Mouse (Mus musculus) thymus, adult 2 months (tissue): ENCODE data around the gene Dscam. TPM values are rescaled to one million over a fixed set of nuclear protein-coding genes. Genes with fewer than 3 reads are reported as not detected.

Source experiments
- DNase-seq: peaks from one replicate; pipeline ENCODE4 v3.0.0; 2021
- H3K27ac ChIP-seq: fragments of 200-500 bp; 2 replicates; pipeline ENCODE4 v1.5.1; 2012; ENCODE audit warnings: low read length, control low read depth; ENCODE audit not compliant: control insufficient read depth, insufficient read depth
- H3K27me3 ChIP-seq: fragments of 200-500 bp; 2 replicates; pipeline ENCODE4 v1.6.1; 2012; ENCODE audit warnings: mild to moderate bottlenecking, low read length, moderate library complexity, mixed read lengths; ENCODE audit not compliant: control insufficient read depth, insufficient read depth
- H3K36me3 ChIP-seq: fragments of 200-500 bp; 2 replicates; pipeline ENCODE4 v1.6.1; 2012; ENCODE audit warnings: mild to moderate bottlenecking, low read length, moderate library complexity; ENCODE audit not compliant: control insufficient read depth, insufficient read depth
- H3K4me1 ChIP-seq: fragments of 200-500 bp; replicated peaks from 2 replicates; pipeline ENCODE4 v1.6.1; 2012; ENCODE audit warnings: low read length; ENCODE audit not compliant: control insufficient read depth, insufficient read depth
- H3K4me3 ChIP-seq: fragments of 200-500 bp; 2 replicates; pipeline ENCODE4 v1.5.1; 2012; ENCODE audit warnings: mild to moderate bottlenecking, low read length, control low read depth, moderate library complexity; ENCODE audit not compliant: control insufficient read depth, insufficient read depth
- CTCF ChIP-seq: fragments of 200-500 bp; IDR thresholded peaks from 2 replicates; pipeline ENCODE4 v1.5.1; 2012; ENCODE audit warnings: mild to moderate bottlenecking, control low read depth, low read length, moderate library complexity, borderline replicate concordance; ENCODE audit not compliant: control insufficient read depth, poor library complexity, insufficient read depth; ENCODE audit errors: extremely low read depth
- POLR2A ChIP-seq: fragments of 200-500 bp; IDR thresholded peaks from 2 replicates; pipeline ENCODE4 v1.6.1; 2012; ENCODE audit warnings: mild to moderate bottlenecking, low read length, control low read depth, moderate library complexity; ENCODE audit not compliant: control insufficient read depth, poor library complexity, insufficient read depth; ENCODE audit errors: extremely low read depth
- WGBS: fragments of 180-500 bp; shearing (Covaris S2); methylation state at CpG from one replicate; pipeline ENCODE4 v1.1.7; 2018; 5-methylcytosine and 5-hydroxymethylcytosine counted together
- polyA plus RNA-seq: library from polyadenylated mRNA; depleted of rRNA; stranded (reverse); fragments of >200 nt; gene quantifications from 2 replicates; pipeline ENCODE4 v1.2.3, GENCODE M21; 2012

Gene Dscam
- polyA plus RNA-seq, 1 experiment: 0.28 TPM

DNA sequence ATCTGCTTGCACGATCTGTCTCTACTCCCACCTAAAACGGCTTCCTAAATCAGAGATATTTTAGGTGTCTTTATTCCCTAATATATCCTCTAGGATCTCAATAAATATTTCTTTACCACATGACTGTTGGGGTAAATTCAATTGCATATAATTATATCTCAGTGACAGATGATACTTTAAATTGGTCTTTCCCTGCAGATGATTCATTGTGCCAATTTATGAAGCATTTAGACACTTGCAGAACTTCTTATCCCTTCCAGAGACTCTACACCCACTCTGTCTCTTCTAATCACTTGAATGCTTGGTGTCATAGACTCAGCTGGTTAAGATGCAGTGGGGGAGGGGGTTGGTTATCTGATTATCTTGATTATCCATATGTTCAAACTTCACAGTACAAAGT lies 97.9 kb downstream of the Dscam start:
- no peaks in the 10 kb centered on the region for H3K27me3 ChIP-seq
- H3K27ac ChIP-seq: no peak overlapping the region
- H3K36me3 ChIP-seq: no peaks in the 10 kb centered on the region
- TF ChIP-seq POLR2A: no peak
- no peak for TF ChIP-seq CTCF
- no peak for DNase-seq
- 99% methylated on average over 2 of the region's 2 CpGs for WGBS
- no peaks in the 10 kb centered on the region for H3K4me1 ChIP-seq
- H3K4me3 ChIP-seq: no peak overlapping the region

DNA sequence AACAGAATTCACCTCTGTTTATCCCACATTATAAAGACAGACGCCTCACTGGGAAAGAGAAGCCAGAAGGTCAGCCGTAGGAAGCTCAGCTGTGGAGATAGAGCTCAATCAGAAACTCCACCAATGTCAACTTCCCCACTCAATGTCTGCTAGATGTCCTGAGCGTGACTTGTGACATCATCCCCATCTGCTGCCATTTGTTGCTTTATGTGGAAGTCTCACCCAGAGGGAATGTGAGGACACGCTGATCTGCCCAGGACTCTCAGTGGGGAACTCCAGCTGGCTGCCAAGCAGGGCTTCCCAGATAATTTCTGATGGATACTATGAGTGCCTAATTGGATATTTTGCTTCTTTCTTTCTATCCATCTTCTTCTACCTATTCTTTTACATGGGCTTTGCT lies 103.7 kb downstream of the Dscam start:
- DNase-seq: no peak
- 92% methylated on average over 4 of the region's 4 CpGs for WGBS
- no peaks in the 10 kb centered on the region for H3K36me3 ChIP-seq
- H3K4me3 ChIP-seq: no peak overlapping the region
- H3K27ac ChIP-seq: no peak overlapping the region
- H3K4me1 ChIP-seq: no peaks in the 10 kb centered on the region
- H3K27me3 ChIP-seq: no peaks in the 10 kb centered on the region
- no peak for TF ChIP-seq CTCF

DNA sequence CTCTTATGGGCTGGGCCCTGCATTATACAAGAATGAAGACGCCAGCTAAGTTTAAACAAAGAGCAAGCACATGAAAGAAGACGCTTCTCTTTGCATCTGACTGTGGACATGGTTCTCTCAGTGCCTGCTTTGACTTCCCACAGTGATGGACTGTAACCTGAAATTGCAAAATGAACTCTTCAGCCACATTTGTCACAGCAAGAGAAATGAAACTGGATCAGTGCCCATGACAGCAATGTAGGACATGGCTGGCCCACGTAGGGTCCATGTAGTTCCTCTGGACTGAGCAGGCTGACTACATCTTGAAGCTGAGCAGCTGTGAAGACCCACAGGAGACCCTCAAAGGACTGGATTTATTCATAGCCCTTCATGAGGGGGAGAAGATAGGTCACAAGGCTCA lies 108.3 kb downstream of the Dscam start:
- no peak overlapping the region for H3K27ac ChIP-seq
- 91% methylated on average over 3 of the region's 3 CpGs for WGBS
- H3K4me1 ChIP-seq: no peaks in the 10 kb centered on the region
- DNase-seq: no peak
- TF ChIP-seq POLR2A: no peak
- TF ChIP-seq CTCF: no peak
- H3K36me3 ChIP-seq: no peaks in the 10 kb centered on the region
- H3K4me3 ChIP-seq: no peak overlapping the region
- no peaks in the 10 kb centered on the region for H3K27me3 ChIP-seq

DNA sequence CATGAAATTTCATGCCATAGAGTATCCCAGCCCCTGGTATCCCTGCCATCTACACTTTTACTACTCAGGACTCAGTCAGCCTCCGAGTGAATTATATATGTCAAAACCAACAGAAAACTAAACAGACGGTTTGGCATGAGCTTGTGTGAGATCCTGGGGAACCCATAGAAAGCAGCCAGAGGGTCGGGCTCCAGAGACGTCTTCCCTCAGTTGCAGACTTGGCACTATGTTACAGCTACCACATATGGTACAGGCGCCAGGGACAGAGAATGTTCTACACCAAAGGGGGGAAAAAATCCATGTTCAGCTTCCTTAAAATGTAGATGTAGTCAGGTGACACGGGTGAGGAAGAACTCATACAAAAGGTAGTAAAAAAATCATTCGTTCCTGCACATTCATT lies 109.2 kb downstream of the Dscam start:
- TF ChIP-seq POLR2A (no peak), CTCF (no peak)

DNA sequence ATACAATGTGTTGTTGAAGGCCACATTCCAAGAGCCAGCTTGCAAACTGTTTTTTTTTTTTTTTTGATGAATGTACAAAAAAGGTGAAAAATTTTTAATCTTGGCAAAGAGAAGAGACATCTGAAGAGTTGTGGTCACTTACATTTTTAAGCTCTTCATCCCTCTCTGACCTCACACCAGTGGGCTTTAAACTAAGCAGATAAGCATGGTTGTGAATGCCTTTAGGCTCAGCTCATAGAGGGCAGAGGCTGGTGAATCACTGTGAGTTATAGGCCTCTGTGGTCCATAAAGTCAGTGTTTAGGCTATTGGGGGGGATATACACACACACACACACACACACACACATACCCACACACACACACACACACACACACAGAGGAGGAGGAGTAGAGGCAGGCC lies 109.8 kb downstream of the Dscam start:
- Histone ChIP-seq H3K4me1 (no peaks in the 10 kb centered on the region), H3K27me3 (no peaks in the 10 kb centered on the region), H3K36me3 (no peaks in the 10 kb centered on the region), H3K4me3 (no peak overlapping the region), H3K27ac (no peak overlapping the region)
- DNase-seq: no peak
- no peak for TF ChIP-seq CTCF

More for the DNA sequence above, 109.2 kb downstream of the Dscam start:
- DNase-seq: no peak
- Histone ChIP-seq H3K36me3 (no peaks in the 10 kb centered on the region), H3K27ac (no peak overlapping the region), H3K27me3 (no peaks in the 10 kb centered on the region), H3K4me3 (no peak overlapping the region), H3K4me1 (no peaks in the 10 kb centered on the region)
- 93% methylated on average over 7 of the region's 7 CpGs for WGBS

DNA sequence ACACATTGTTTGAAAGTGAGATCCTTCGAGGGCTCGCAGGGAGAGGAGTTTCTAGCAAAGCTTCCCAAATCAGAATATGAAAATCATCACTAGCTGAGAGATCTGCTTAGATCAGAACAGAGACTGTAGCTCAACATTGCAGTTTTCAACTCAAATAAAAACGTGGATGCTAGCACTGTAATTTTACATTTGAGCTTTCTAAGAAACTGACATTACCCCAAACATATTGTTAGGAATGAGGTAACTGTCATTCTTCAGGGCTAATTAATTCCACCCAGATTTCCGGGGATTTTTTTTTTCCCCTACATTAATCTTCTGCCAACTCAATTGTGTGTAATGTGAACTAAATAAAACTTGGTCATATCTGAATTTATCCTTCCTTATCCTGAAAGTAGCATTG lies 110.3 kb downstream of the Dscam start:
- Histone ChIP-seq H3K27ac (no peak overlapping the region), H3K4me3 (no peak overlapping the region), H3K27me3 (no peaks in the 10 kb centered on the region), H3K36me3 (no peaks in the 10 kb centered on the region), H3K4me1 (no peaks in the 10 kb centered on the region)
- 88% methylated on average over 4 of the region's 4 CpGs for WGBS
- TF ChIP-seq CTCF: no peak
- TF ChIP-seq POLR2A: no peak
- DNase-seq: no peak

DNA sequence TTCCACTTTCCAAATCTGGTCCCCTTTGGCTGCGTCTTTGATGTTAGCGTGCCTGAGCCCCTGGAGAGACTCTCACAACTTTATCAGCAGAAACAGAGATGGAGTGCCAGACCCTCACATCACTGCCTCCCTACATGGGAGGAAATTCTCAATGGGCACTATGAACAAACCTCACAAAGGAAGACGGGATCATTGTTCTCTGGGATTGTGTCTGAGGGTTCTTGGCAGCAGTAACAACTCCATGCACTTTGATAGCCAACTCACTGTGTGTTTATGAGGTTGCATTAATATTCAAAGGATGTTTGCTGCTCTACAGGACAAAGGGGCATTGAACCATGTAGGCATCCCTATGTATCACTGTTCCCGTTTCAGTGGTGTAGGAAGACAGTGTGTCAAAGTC lies 135.3 kb downstream of the Dscam start:
- DNase-seq: no peak
- H3K27ac ChIP-seq: no peak overlapping the region
- no peaks in the 10 kb centered on the region for H3K4me1 ChIP-seq
- 96% methylated on average over 4 of the region's 4 CpGs for WGBS
- TF ChIP-seq CTCF (no peak), POLR2A (no peak)
- H3K27me3 ChIP-seq: no peaks in the 10 kb centered on the region
- H3K4me3 ChIP-seq: no peak overlapping the region
- no peaks in the 10 kb centered on the region for H3K36me3 ChIP-seq
